Mouse (Mus musculus) forebrain, embryonic 13.5 days (tissue): ENCODE results near the gene Tnfsf14. TPM values are rescaled to one million over a fixed set of nuclear protein-coding genes. Genes with fewer than 3 reads are reported as not detected.

ENCODE experiments used
- ATAC-seq: fragments of 200-750 bp; cut with Nextera tagmentation; 2 replicates; pipeline ENCODE4 v1.8.0; 2017
- H3K27ac ChIP-seq: fragments of 300-500 bp; sonication (generic); 2 replicates; pipeline ENCODE4 v1.5.1; 2015; ENCODE audit warnings: inconsistent platforms, mild to moderate bottlenecking, moderate library complexity
- H3K27me3 ChIP-seq: fragments of 300-500 bp; sonication (generic); 2 replicates; pipeline ENCODE4 v1.6.1; 2015; ENCODE audit warnings: mild to moderate bottlenecking, inconsistent platforms
- H3K36me3 ChIP-seq: fragments of 300-500 bp; sonication (generic); 2 replicates; pipeline ENCODE4 v1.6.1; 2015; ENCODE audit warnings: mild to moderate bottlenecking, inconsistent platforms; ENCODE audit not compliant: poor library complexity, severe bottlenecking
- H3K4me1 ChIP-seq: fragments of 300-500 bp; sonication (generic); 2 replicates; pipeline ENCODE4 v1.6.1; 2015; ENCODE audit warnings: inconsistent platforms
- H3K4me2 ChIP-seq: fragments of 300-500 bp; sonication (generic); 2 replicates; pipeline ENCODE4 v1.6.1; 2015; ENCODE audit warnings: inconsistent platforms, mild to moderate bottlenecking, moderate library complexity
- H3K4me3 ChIP-seq: fragments of 300-500 bp; sonication (generic); 2 replicates; pipeline ENCODE4 v1.5.1; 2015; ENCODE audit warnings: mild to moderate bottlenecking, inconsistent platforms
- H3K9ac ChIP-seq: fragments of 300-500 bp; sonication (generic); 2 replicates; pipeline ENCODE4 v1.6.1; 2015; ENCODE audit warnings: mild to moderate bottlenecking, inconsistent platforms
- H3K9me3 ChIP-seq: fragments of 300-500 bp; sonication (generic); replicated peaks from 2 replicates; pipeline ENCODE4 v1.6.1; 2016; ENCODE audit warnings: inconsistent platforms
- WGBS: fragments of 180-500 bp; shearing (Covaris S2); methylation state at CpG from one replicate; pipeline ENCODE4 v1.1.7; 2015; 5-methylcytosine and 5-hydroxymethylcytosine counted together
- polyA plus RNA-seq: library from polyadenylated mRNA; unstranded; fragments of >200 nt; fragmentation: Nextera tagmentation; extraction: Ambion mirVana; gene quantifications from 2 replicates; pipeline ENCODE4 v1.2.1, GENCODE M21; 2015

Gene Tnfsf14
- not detected in 2 replicates for polyA plus RNA-seq

GRCm38 (mm10) chr17:57194041-57194507, at the start of gene Tnfsf14:
Gene Tnfsf14, minus strand, starts transcription at chr17:57194177.
- no peaks in the 10 kb centered on the region for H3K4me1 ChIP-seq
- H3K4me2 ChIP-seq, result no peak within 1 kb of the TSS
- no peak within 1 kb of the TSS for H3K9ac ChIP-seq
- H3K27ac ChIP-seq, result no peak within 1 kb of the TSS
- no peaks in the 10 kb centered on the region for H3K9me3 ChIP-seq
- no peaks in the 10 kb centered on the region for H3K36me3 ChIP-seq
- 83% methylated on average over 11 of the region's 11 CpGs for WGBS
- no peak for ATAC-seq
- H3K27me3 ChIP-seq, result no peaks in the 10 kb centered on the region
- no peak within 1 kb of the TSS for H3K4me3 ChIP-seq

DNA sequence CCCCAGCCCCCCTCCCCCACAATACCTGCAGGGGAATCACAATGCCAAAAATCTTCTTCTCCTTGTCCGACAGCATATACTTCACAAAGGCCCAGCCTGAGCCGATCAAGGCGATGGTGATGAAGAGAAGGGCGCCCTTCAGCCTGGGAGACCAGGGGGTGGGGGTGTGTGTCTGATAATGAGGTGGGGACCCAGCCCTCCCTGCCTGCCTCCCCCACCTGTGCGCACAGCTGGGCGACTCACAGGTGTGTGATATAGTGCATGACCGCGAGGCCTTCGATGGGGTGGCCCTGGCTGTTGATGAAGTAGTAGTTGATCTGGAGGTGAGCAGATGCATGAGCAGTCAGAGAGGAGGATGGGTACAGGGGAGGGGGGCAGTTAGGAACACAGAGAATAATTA, 43.2 kb upstream of the Tnfsf14 start:
- ATAC-seq, result no peak
- Histone ChIP-seq H3K27me3 (no peaks in the 10 kb centered on the region), H3K9me3 (no peaks in the 10 kb centered on the region), H3K36me3 (peaks cover 50% of the 10 kb centered on the region), H3K4me3 (no peak overlapping the region), H3K4me1 (no peaks in the 10 kb centered on the region), H3K4me2 (no peak overlapping the region), H3K9ac (no peak overlapping the region), H3K27ac (no peak overlapping the region)
- 91% methylated on average over 9 of the region's 9 CpGs for WGBS

DNA sequence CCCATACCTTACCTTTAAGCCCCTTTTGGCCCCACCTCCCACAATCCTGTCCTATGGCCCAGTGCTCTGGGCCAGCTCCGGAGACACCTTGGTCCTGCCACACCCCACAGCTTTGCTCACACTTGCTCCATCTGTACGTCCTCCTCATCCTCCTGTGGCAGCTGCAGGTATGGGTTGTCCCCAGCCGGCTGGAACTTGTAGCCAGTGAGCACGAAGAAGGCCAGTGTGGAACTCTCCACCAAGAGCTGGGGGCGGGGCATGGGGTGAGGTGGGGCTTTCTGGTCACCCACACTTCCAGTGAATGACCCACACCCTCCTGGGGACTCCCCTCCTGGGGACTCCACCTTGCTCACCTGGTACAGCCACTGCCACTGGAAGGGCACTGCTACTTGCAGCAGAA, 41.8 kb upstream of the Tnfsf14 start:
- Histone ChIP-seq H3K4me2 (no peak overlapping the region), H3K4me3 (no peak overlapping the region), H3K27ac (no peak overlapping the region), H3K27me3 (no peaks in the 10 kb centered on the region), H3K9me3 (no peaks in the 10 kb centered on the region), H3K36me3 (peaks cover 42% of the 10 kb centered on the region), H3K9ac (no peak overlapping the region), H3K4me1 (no peaks in the 10 kb centered on the region)
- no peak for ATAC-seq
- 89% methylated on average over 5 of the region's 5 CpGs for WGBS

GRCm38 (mm10) chr17:57234254-57234928, 40.4 kb upstream of the Tnfsf14 start:
- Histone ChIP-seq H3K4me2 (no peak overlapping the region), H3K4me3 (no peak overlapping the region), H3K4me1 (no peaks in the 10 kb centered on the region), H3K9ac (no peak overlapping the region), H3K27me3 (no peaks in the 10 kb centered on the region), H3K36me3 (peaks cover 42% of the 10 kb centered on the region), H3K27ac (no peak overlapping the region), H3K9me3 (no peaks in the 10 kb centered on the region)
- WGBS, result 82% methylated on average over 12 of the region's 12 CpGs
- no peak for ATAC-seq

DNA sequence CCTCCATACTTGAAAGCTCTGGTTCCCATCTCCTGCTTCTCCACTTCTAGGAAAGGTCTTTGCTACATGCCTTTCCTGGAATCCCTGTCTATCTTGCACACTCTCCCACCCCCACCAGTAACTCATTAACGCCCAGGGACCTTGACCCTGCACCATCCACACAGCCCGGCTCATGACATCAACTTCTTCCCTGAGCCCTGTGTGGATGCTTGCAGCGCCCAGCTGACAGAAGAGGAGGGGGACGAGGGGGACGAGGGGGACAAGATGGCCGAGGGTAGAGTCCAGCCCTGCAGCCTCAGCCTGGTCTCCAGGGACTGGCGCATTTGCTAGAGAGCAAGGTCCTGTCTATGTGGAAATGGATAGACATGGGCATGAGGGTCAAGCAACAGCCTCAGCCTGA, 39.1 kb upstream of the Tnfsf14 start:
- WGBS, result 69% methylated on average over 6 of the region's 7 CpGs
- no peak overlapping the region for H3K27ac ChIP-seq
- no peak overlapping the region for H3K4me3 ChIP-seq
- H3K4me1 ChIP-seq, result no peaks in the 10 kb centered on the region
- H3K27me3 ChIP-seq, result no peaks in the 10 kb centered on the region
- no peak for ATAC-seq
- peaks cover 38% of the 10 kb centered on the region for H3K36me3 ChIP-seq
- H3K4me2 ChIP-seq, result no peak overlapping the region
- no peak overlapping the region for H3K9ac ChIP-seq
- H3K9me3 ChIP-seq, result no peaks in the 10 kb centered on the region

- H3K27ac ChIP-seq, result no peak overlapping the region
- H3K9me3 ChIP-seq, result no peaks in the 10 kb centered on the region
- peaks cover 30% of the 10 kb centered on the region for H3K36me3 ChIP-seq
- ATAC-seq, result no peak
- H3K4me3 ChIP-seq, result no peak overlapping the region
- no peak overlapping the region for H3K4me2 ChIP-seq
- H3K9ac ChIP-seq, result no peak overlapping the region
- 66% methylated on average over 1 of the region's 1 CpGs for WGBS
- H3K4me1 ChIP-seq, result no peaks in the 10 kb centered on the region
- no peaks in the 10 kb centered on the region for H3K27me3 ChIP-seq
Measured at GRCm38 (mm10) chr17:57232200-57232599, 38.2 kb upstream of the Tnfsf14 start.

DNA sequence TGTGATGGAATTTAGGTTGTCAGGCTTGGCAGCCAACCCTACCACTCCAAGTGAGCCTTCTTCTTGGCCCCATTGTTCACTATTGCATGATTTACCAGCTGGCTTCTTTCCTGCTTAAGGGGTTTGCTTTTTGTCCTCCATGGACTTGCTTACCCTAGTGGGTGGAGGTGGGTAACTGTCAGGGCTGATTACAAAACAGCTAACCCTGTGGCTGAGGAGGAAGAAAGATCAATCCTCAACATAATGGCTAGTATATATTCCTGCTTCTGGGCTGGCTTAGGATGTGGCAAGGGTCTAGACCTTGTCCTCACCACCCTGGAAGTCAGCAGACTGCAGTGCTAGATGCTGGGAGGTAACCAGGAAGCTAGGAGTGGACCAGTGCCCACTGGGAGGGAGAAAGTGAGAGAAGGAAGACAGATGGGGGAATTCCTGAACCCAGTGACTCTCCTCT, 37.4 kb upstream of the Tnfsf14 start:
- H3K4me3 ChIP-seq, result no peak overlapping the region
- no peaks in the 10 kb centered on the region for H3K4me1 ChIP-seq
- ATAC-seq, result no peak
- no peak overlapping the region for H3K27ac ChIP-seq
- no peak overlapping the region for H3K4me2 ChIP-seq
- H3K9me3 ChIP-seq, result no peaks in the 10 kb centered on the region
- H3K9ac ChIP-seq, result no peak overlapping the region
- H3K36me3 ChIP-seq, result peaks cover 21% of the 10 kb centered on the region
- no peaks in the 10 kb centered on the region for H3K27me3 ChIP-seq

GRCm38 (mm10) chr17:57230728-57231125, 36.8 kb upstream of the Tnfsf14 start:
- Histone ChIP-seq H3K27ac (no peak overlapping the region), H3K4me3 (no peak overlapping the region), H3K9me3 (no peaks in the 10 kb centered on the region), H3K4me1 (no peaks in the 10 kb centered on the region), H3K27me3 (no peaks in the 10 kb centered on the region), H3K9ac (no peak overlapping the region), H3K4me2 (no peak overlapping the region), H3K36me3 (peaks cover 15% of the 10 kb centered on the region)
- 74% methylated on average over 6 of the region's 6 CpGs for WGBS
- ATAC-seq, result no peak

GRCm38 (mm10) chr17:57229851-57230727, 36.1 kb upstream of the Tnfsf14 start:
- H3K27ac ChIP-seq, result no peak overlapping the region
- H3K27me3 ChIP-seq, result no peaks in the 10 kb centered on the region
- 78% methylated on average over 15 of the region's 15 CpGs for whole genome bisulfite sequencing
- no peaks in the 10 kb centered on the region for H3K4me1 ChIP-seq
- no peak for ATAC-seq
- H3K9ac ChIP-seq, result no peak overlapping the region
- peaks cover 12% of the 10 kb centered on the region; the same call in 1 of the 2 replicates for H3K36me3 ChIP-seq
- no peaks in the 10 kb centered on the region for H3K9me3 ChIP-seq
- no peak overlapping the region for H3K4me2 ChIP-seq
- H3K4me3 ChIP-seq, result no peak overlapping the region

- H3K4me2 ChIP-seq, result no peak overlapping the region
- no peaks in the 10 kb centered on the region for H3K27me3 ChIP-seq
- no peaks in the 10 kb centered on the region for H3K9me3 ChIP-seq
- H3K27ac ChIP-seq, result no peak overlapping the region
- no peak overlapping the region for H3K9ac ChIP-seq
- no peaks in the 10 kb centered on the region for H3K36me3 ChIP-seq
- no peak overlapping the region for H3K4me3 ChIP-seq
- ATAC-seq, result no peak
- H3K4me1 ChIP-seq, result no peaks in the 10 kb centered on the region
- WGBS, result 77% methylated on average over 3 of the region's 3 CpGs
Measured at GRCm38 (mm10) chr17:57228873-57229272, 34.9 kb upstream of the Tnfsf14 start.

DNA sequence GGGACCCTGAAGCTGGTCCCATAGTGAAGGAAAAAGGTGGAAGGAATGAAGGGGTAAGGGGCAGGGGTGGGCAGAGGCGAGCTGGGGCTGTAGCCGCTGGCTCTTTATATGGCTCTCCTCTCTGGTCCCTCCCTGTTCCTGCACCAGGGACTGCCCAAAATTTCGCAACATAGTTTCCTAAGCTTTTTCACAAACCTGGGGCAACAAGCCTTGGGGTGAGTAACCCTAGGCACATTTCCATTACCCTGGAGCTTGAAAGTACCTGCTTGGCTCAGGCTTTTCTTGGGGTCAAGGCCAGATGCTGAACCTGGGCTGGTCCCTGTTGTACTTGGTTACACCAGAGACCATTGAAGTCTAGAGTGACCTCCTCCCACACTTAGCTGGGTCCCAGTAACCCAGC, 34.0 kb upstream of the Tnfsf14 start, which contains the start of gene C3:
C3 (minus strand) TSS at position 123 of the 400 bp plus-strand sequence.
- no peak within 1 kb of the TSS for H3K27ac ChIP-seq
- H3K9ac ChIP-seq, result no peak within 1 kb of the TSS
- no peaks in the 10 kb centered on the region for H3K36me3 ChIP-seq
- ATAC-seq, result no peak
- no peaks in the 10 kb centered on the region for H3K27me3 ChIP-seq
- H3K9me3 ChIP-seq, result no peaks in the 10 kb centered on the region
- H3K4me3 ChIP-seq, result no peak within 1 kb of the TSS
- H3K4me1 ChIP-seq, result no peaks in the 10 kb centered on the region
- H3K4me2 ChIP-seq, result no peak within 1 kb of the TSS
- WGBS, result 71% methylated on average over 3 of the region's 3 CpGs

- no peak overlapping the region for H3K27ac ChIP-seq
- no peaks in the 10 kb centered on the region for H3K9me3 ChIP-seq
- H3K4me1 ChIP-seq, result no peaks in the 10 kb centered on the region
- WGBS, result 89% methylated on average over 2 of the region's 2 CpGs
- no peaks in the 10 kb centered on the region for H3K36me3 ChIP-seq
- H3K9ac ChIP-seq, result no peak overlapping the region
- no peak overlapping the region for H3K4me2 ChIP-seq
- H3K4me3 ChIP-seq, result no peak overlapping the region
- no peaks in the 10 kb centered on the region for H3K27me3 ChIP-seq
- ATAC-seq, result no peak
Measured at GRCm38 (mm10) chr17:57227468-57227867, 33.5 kb upstream of the Tnfsf14 start.
